Mouse (Mus musculus) CH12.LX (cell line): Measurements from ENCODE around the gene Col15a1. TPM values are rescaled to one million over a fixed set of nuclear protein-coding genes. Genes with fewer than 3 reads are reported as not detected.

Experiments used
- DNase-seq: peaks from one replicate; pipeline ENCODE4 v3.0.0-alpha.2; 2013; ENCODE audit errors: extremely low read depth
- H3K27ac ChIP-seq: 2 replicates; pipeline ENCODE4 v1.5.1; 2012; ENCODE audit warnings: low read depth, mild to moderate bottlenecking, control low read depth, moderate library complexity; ENCODE audit not compliant: insufficient read depth
- H3K27me3 ChIP-seq: replicated peaks from 2 replicates; pipeline ENCODE3; 2012; ENCODE audit warnings: inconsistent platforms
- H3K36me3 ChIP-seq, 2 experiments: replicated peaks in 1 of 2; 2 replicates each; pipeline versions ENCODE3 to v1.6.1; 2012; ENCODE audit warnings: inconsistent platforms in 1 of 2, low read length in 1 of 2, mild to moderate bottlenecking in 1 of 2, mixed read lengths in 1 of 2, moderate library complexity in 1 of 2; ENCODE audit not compliant: control insufficient read depth in 1 of 2, insufficient read depth in 1 of 2
- H3K4me1 ChIP-seq, 2 experiments: 2 replicates each; pipeline ENCODE4 v1.6.1; 2012; ENCODE audit warnings: inconsistent platforms in 1 of 2, moderate library complexity in 1 of 2; ENCODE audit not compliant: insufficient read depth in 2 of 2, control insufficient read depth in 1 of 2
- H3K4me2 ChIP-seq: 2 replicates; pipeline ENCODE4 v1.6.1; 2012; ENCODE audit warnings: low read depth, mild to moderate bottlenecking, control low read depth; ENCODE audit not compliant: poor library complexity, insufficient read depth, severe bottlenecking
- H3K4me3 ChIP-seq, 3 experiments: fragments of 150-350 bp in 1 of 3; sonication (generic) in 1 of 3; replicated peaks in 1 of 3; 2 replicates each; pipeline versions ENCODE3 to v1.5.1; 2011 to 2012; ENCODE audit warnings: low read depth in 2 of 3, low read length in 2 of 3, mild to moderate bottlenecking in 2 of 3, moderate library complexity in 2 of 3, control low read depth in 1 of 3, improper control_type of control experiment in 1 of 3, inconsistent platforms in 1 of 3, mixed read lengths in 1 of 3; ENCODE audit not compliant: poor library complexity in 1 of 3
- H3K79me2 ChIP-seq: replicated peaks from 2 replicates; pipeline ENCODE4 v1.6.1; 2012; ENCODE audit warnings: mild to moderate bottlenecking, moderate library complexity; ENCODE audit not compliant: control insufficient read depth, poor library complexity, insufficient read depth, severe bottlenecking; ENCODE audit errors: extremely low read depth
- H3K9ac ChIP-seq: 2 replicates; pipeline ENCODE4 v1.6.1; 2012; ENCODE audit warnings: low read depth, mild to moderate bottlenecking, control low read depth, moderate library complexity; ENCODE audit not compliant: insufficient read depth
- H3K9me3 ChIP-seq: replicated peaks from 2 replicates; pipeline ENCODE3; 2012; ENCODE audit warnings: low read length, inconsistent platforms, mixed read lengths
- BHLHE40 ChIP-seq: IDR thresholded peaks from 2 replicates; pipeline ENCODE4 v1.6.1; 2011; ENCODE audit warnings: mild to moderate bottlenecking, low read depth, low read length, improper control_type of control experiment
- CHD2 ChIP-seq: IDR thresholded peaks from 2 replicates; pipeline ENCODE4 v1.6.1; 2011; ENCODE audit warnings: low read length, improper control_type of control experiment
- CTCF ChIP-seq, 2 experiments: IDR thresholded peaks in 1 of 2; conservative IDR thresholded peaks in 1 of 2; 2 replicates each; pipeline ENCODE4 v1.5.1; 2011 to 2012; ENCODE audit warnings: low read depth in 2 of 2, low read length in 2 of 2, improper control_type of control experiment in 1 of 2, inconsistent platforms in 1 of 2, mild to moderate bottlenecking in 1 of 2, moderate library complexity in 1 of 2
- E2F4 ChIP-seq: IDR thresholded peaks from 2 replicates; pipeline ENCODE4 v1.6.1; 2011; ENCODE audit warnings: low read depth, low read length, improper control_type of control experiment; ENCODE audit not compliant: insufficient replicate concordance
- ELF1 ChIP-seq: IDR thresholded peaks from 2 replicates; pipeline ENCODE4 v1.6.1; 2014; ENCODE audit warnings: low read depth, mild to moderate bottlenecking, inconsistent platforms, low read length, improper control_type of control experiment
- EP300 ChIP-seq: IDR thresholded peaks from 2 replicates; pipeline ENCODE4 v1.6.1; 2011; ENCODE audit warnings: low read length, improper control_type of control experiment
- ETS1 ChIP-seq: conservative IDR thresholded peaks from 2 replicates; pipeline ENCODE4 v1.6.1; 2012; ENCODE audit warnings: low read depth, mild to moderate bottlenecking, inconsistent platforms, low read length, improper control_type of control experiment, moderate library complexity
- IRF4 ChIP-seq: IDR thresholded peaks from 2 replicates; pipeline ENCODE4 v1.6.1; 2014; ENCODE audit warnings: low read depth, mild to moderate bottlenecking, inconsistent platforms, low read length, improper control_type of control experiment
- JUN ChIP-seq: IDR thresholded peaks from 2 replicates; pipeline ENCODE4 v1.6.1; 2011; ENCODE audit warnings: low read depth, mild to moderate bottlenecking, low read length, improper control_type of control experiment, moderate library complexity; ENCODE audit not compliant: insufficient read depth
- KAT2A ChIP-seq: IDR thresholded peaks from 2 replicates; pipeline ENCODE4 v1.6.1; 2012; ENCODE audit warnings: low read length, improper control_type of control experiment, inconsistent platforms; ENCODE audit not compliant: insufficient replicate concordance
- MAX ChIP-seq: IDR thresholded peaks from 2 replicates; pipeline ENCODE4 v1.6.1; 2011; ENCODE audit warnings: low read length, improper control_type of control experiment
- MAZ ChIP-seq: IDR thresholded peaks from 2 replicates; pipeline ENCODE4 v1.6.1; 2012; ENCODE audit warnings: low read depth, mild to moderate bottlenecking, inconsistent platforms, low read length, improper control_type of control experiment, moderate library complexity
- MEF2A ChIP-seq: IDR thresholded peaks from 2 replicates; pipeline ENCODE4 v1.6.1; 2014; ENCODE audit warnings: low read depth, mild to moderate bottlenecking, inconsistent platforms, low read length, improper control_type of control experiment, borderline replicate concordance
- NRF1 ChIP-seq: IDR thresholded peaks from 2 replicates; pipeline ENCODE4 v1.6.1; 2014; ENCODE audit warnings: low read depth, mild to moderate bottlenecking, inconsistent platforms, low read length, improper control_type of control experiment, moderate library complexity
- POLR2A ChIP-seq: IDR thresholded peaks from 2 replicates; pipeline ENCODE4 v1.6.1; 2011; ENCODE audit warnings: low read depth, mild to moderate bottlenecking, improper control_type of control experiment, low read length
- POLR2AphosphoS2 ChIP-seq: IDR thresholded peaks from 2 replicates; pipeline ENCODE4 v1.6.1; 2011; ENCODE audit warnings: low read depth, low read length, improper control_type of control experiment
- RAD21 ChIP-seq: IDR thresholded peaks from 2 replicates; pipeline ENCODE4 v1.6.1; 2011; ENCODE audit warnings: low read depth, mild to moderate bottlenecking, low read length, improper control_type of control experiment, moderate library complexity
- RCOR1 ChIP-seq: conservative IDR thresholded peaks from 2 replicates; pipeline ENCODE4 v1.6.1; 2012; ENCODE audit warnings: low read depth, mild to moderate bottlenecking, inconsistent platforms, low read length, improper control_type of control experiment
- SMC3 ChIP-seq: IDR thresholded peaks from 2 replicates; pipeline ENCODE4 v1.6.1; 2011; ENCODE audit warnings: low read depth, low read length, improper control_type of control experiment
- TCF12 ChIP-seq: IDR thresholded peaks from 2 replicates; pipeline ENCODE4 v1.6.1; 2014; ENCODE audit warnings: low read depth, mild to moderate bottlenecking, inconsistent platforms, low read length, improper control_type of control experiment
- UBTF ChIP-seq: IDR thresholded peaks from 2 replicates; pipeline ENCODE4 v1.6.1; 2012; ENCODE audit warnings: low read depth, mild to moderate bottlenecking, inconsistent platforms, low read length, improper control_type of control experiment, moderate library complexity
- USF1 ChIP-seq: IDR thresholded peaks from 2 replicates; pipeline ENCODE4 v1.6.1; 2014; ENCODE audit warnings: low read depth, mild to moderate bottlenecking, inconsistent platforms, low read length, improper control_type of control experiment
- ZMIZ1 ChIP-seq: IDR thresholded peaks from 2 replicates; pipeline ENCODE4 v1.6.1; 2012; ENCODE audit warnings: low read depth, mild to moderate bottlenecking, inconsistent platforms, low read length, improper control_type of control experiment
- dilution Hi-C: fragments of 300-500 bp; cut with MboI; formaldehyde crosslinking; loops from 2 replicates; pipeline ENCODE4 v1.14.3; 2020; ENCODE audit warnings: low sequenced_read_pairs; ENCODE audit not compliant: extremely low pct_unique_long_range_greater_than_20kb, extremely low pct_ligation_motif_present
- in situ Hi-C: fragments of 300-500 bp; cut with MboI; formaldehyde crosslinking; loops from 3 replicates; pipeline ENCODE4 v1.14.3; 2019; ENCODE audit warnings: low sequenced_read_pairs, low pct_ligation_motif_present, low pct_unique_long_range_greater_than_20kb, mixed read lengths
- polyA plus RNA-seq: library from polyadenylated mRNA; unstranded; fragments of >175 nt; gene quantifications from 2 replicates; pipeline ENCODE4 v1.2.1, GENCODE M21; 2012; ENCODE audit warnings: low read depth; ENCODE audit not compliant: insufficient read length
- total RNA-seq, 2 experiments: library from RNA; depleted of rRNA; stranded (reverse); fragments of 300-350 nt in 1 of 2; fragments of >200 nt in 1 of 2; gene quantifications; 2 replicates each; pipeline ENCODE4 v1.2.3; 2012 to 2014

The Col15a1 gene
- total and polyA plus RNA-seq, 3 experiments: 0.08 to 2.2 (median 0.68) TPM

DNA sequence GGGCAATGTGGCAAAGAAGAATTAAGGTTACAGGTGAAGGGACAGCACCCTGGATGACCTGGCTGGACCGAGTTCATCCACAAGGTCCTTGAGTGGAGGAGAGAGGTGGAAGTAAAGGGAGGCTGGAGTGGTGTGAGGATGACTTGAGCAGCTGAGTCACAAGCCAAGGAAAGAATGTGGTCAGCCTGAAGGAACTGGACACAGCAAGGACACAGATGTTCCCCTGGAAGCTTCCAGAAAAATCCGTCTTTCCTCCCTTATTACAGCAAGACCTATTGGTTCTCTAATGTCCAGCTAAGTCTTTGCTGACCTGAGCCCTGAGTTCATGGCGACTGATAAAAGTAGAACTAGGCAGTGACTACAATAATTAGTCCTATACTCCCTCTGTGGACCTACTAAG lies 12.6 kb downstream of the Col15a1 start:
- H3K36me3 ChIP-seq: no peaks in the 10 kb centered on the region
- peaks cover 0 to 5% of the 10 kb centered on the region in 2 experiments; a peak in 1 of 4 replicates for H3K4me1 ChIP-seq
- no peak for DNase-seq
- in situ Hi-C loops: no loop called here
- H3K27ac ChIP-seq: no peak overlapping the region
- no peak overlapping the region for H3K4me2 ChIP-seq
- no peaks in the 10 kb centered on the region for H3K9me3 ChIP-seq
- no peaks in the 10 kb centered on the region for H3K79me2 ChIP-seq
- dilution Hi-C loops: no loop called here
- no peak overlapping the region for H3K4me3 ChIP-seq
- no peak for TF ChIP-seq IRF4
- TF ChIP-seq RCOR1: no peak
- TF ChIP-seq E2F4: no peak
- no peak for TF ChIP-seq ELF1
- no peak for TF ChIP-seq SMC3
- no peak for TF ChIP-seq POLR2A
- no peak overlapping the region for H3K9ac ChIP-seq
- no peaks in the 10 kb centered on the region for H3K27me3 ChIP-seq

DNA sequence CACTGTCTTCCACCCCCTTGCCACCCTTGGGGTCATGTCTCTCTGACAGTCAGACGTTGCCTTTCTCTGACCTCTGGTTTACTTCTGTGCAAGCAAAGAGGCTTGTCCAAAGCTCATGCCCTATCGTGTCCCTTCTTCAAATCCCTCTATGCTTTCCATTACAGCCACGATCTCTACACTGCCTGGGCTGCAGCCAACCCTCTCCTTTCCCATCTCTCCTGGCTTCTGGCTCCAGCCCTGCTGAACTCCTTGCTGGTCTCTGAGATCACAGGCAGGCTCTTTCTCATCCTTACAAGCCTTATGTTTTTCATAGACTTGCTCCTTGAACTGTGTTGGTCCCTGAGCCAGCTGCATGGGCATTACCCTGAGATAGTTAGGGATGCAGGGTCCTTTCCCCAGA lies 14.2 kb downstream of the Col15a1 start:
- dilution Hi-C loops: no loop called here
- in situ Hi-C loops: no loop called here
- no peaks in the 10 kb centered on the region for H3K27me3 ChIP-seq

DNA sequence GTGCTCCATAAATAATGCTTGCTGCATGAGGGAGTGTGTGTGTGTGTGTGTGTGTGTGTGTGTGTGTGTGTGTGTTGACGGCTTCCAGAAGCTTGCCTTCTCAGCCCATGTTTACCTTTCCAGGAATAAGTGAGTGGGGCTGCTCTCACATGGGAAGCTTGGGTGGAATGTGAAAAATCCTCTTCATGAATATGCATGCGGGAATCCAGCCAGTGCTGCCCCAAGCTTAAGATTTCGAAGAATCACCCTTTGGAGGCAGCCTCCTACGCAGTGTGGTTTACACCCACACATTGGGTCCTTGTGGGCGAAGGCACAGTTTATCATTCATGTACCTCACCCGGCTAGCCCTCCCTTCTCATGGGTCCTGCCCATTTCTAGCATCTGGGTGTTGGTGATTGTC lies 18.0 kb downstream of the Col15a1 start:
- TF ChIP-seq MAX: no peak
- no peak for TF ChIP-seq POLR2AphosphoS2
- no peak for TF ChIP-seq IRF4
- Histone ChIP-seq H3K36me3 (no peaks in the 10 kb centered on the region), H3K9me3 (no peaks in the 10 kb centered on the region), H3K9ac (no peak overlapping the region), H3K27me3 (no peaks in the 10 kb centered on the region), H3K27ac (no peak overlapping the region), H3K79me2 (no peaks in the 10 kb centered on the region), H3K4me3 (no peak overlapping the region), H3K4me1 (peaks cover 0 to 14% of the 10 kb centered on the region in 2 experiments; a peak in 2 of 4 replicates), H3K4me2 (no peak overlapping the region)
- no peak for DNase-seq
- in situ Hi-C loops: no loop called here
- dilution Hi-C loops: no loop called here

More for the DNA sequence above, 14.2 kb downstream of the Col15a1 start:
- no peak overlapping the region for H3K9ac ChIP-seq
- H3K27ac ChIP-seq: no peak overlapping the region
- H3K9me3 ChIP-seq: no peaks in the 10 kb centered on the region
- no peak overlapping the region for H3K4me3 ChIP-seq
- H3K4me2 ChIP-seq: no peak overlapping the region
- no peak for DNase-seq
- H3K36me3 ChIP-seq: no peaks in the 10 kb centered on the region
- TF ChIP-seq CTCF (conservative IDR thresholded peaks at IDR 0.05 in 1 of 2, IDR thresholded peaks at IDR 0.05 in 1 of 2; ENCODE audit: low read depth in 2 of 2, low read length in 2 of 2) (no peak), BHLHE40 (no peak), NRF1 (no peak), KAT2A (no peak), RCOR1 (no peak), MEF2A (no peak), IRF4 (no peak), UBTF (no peak), RAD21 (no peak), ZMIZ1 (no peak), TCF12 (no peak), ETS1 (no peak), MAZ (no peak), CHD2 (no peak), USF1 (no peak), EP300 (no peak), JUN (no peak), E2F4 (no peak)
- H3K4me1 ChIP-seq: peaks cover 0 to 12% of the 10 kb centered on the region in 2 experiments; a peak in 2 of 4 replicates
- H3K79me2 ChIP-seq: no peaks in the 10 kb centered on the region
